Mouse (Mus musculus) liver, adult 2 months (tissue): ENCODE results near the gene Dennd2a. TPM values are rescaled to one million over a fixed set of nuclear protein-coding genes. Genes with fewer than 3 reads are reported as not detected.

Experiments
- DNase-seq: peaks from one replicate; pipeline ENCODE4 v3.0.0-alpha.2; 2011; ENCODE audit warnings: low read depth, low spot score; ENCODE audit errors: extremely low read depth
- H3K27ac ChIP-seq: fragments of 200-500 bp; replicated peaks from 2 replicates; pipeline ENCODE4 v1.5.1; 2012; ENCODE audit warnings: low read depth, mild to moderate bottlenecking, control low read depth, inconsistent platforms, low read length; ENCODE audit not compliant: insufficient read depth
- H3K27me3 ChIP-seq: fragments of 200-500 bp; 2 replicates; pipeline ENCODE4 v1.6.1; 2012; ENCODE audit warnings: mild to moderate bottlenecking, moderate library complexity, low read length, inconsistent platforms; ENCODE audit not compliant: control insufficient read depth, insufficient read depth
- H3K36me3 ChIP-seq: fragments of 200-500 bp; 2 replicates; pipeline ENCODE4 v1.6.1; 2012; ENCODE audit warnings: low read length, inconsistent platforms; ENCODE audit not compliant: control insufficient read depth, insufficient read depth
- H3K4me1 ChIP-seq: fragments of 200-500 bp; 2 replicates; pipeline ENCODE4 v1.6.1; 2011; ENCODE audit warnings: low read length; ENCODE audit not compliant: control insufficient read depth, insufficient read depth
- H3K4me3 ChIP-seq: fragments of 200-500 bp; 2 replicates; pipeline ENCODE4 v1.5.1; 2011; ENCODE audit warnings: low read depth, mild to moderate bottlenecking, control low read depth, low read length, moderate library complexity; ENCODE audit not compliant: insufficient read depth
- H3K79me2 ChIP-seq: fragments of 200-500 bp; 2 replicates; pipeline ENCODE4 v1.6.1; 2012; ENCODE audit warnings: inconsistent platforms, mild to moderate bottlenecking, low read length, moderate library complexity; ENCODE audit not compliant: control insufficient read depth, insufficient read depth
- H3K9ac ChIP-seq: fragments of 200-500 bp; 2 replicates; pipeline ENCODE4 v1.6.1; 2012; ENCODE audit warnings: low read depth, mild to moderate bottlenecking, control low read depth, inconsistent platforms, low read length
- CTCF ChIP-seq: fragments of 200-500 bp; IDR thresholded peaks from 2 replicates; pipeline ENCODE4 v1.5.1; 2011; ENCODE audit warnings: low read depth, low read length, control low read depth
- POLR2A ChIP-seq: fragments of 200-500 bp; IDR thresholded peaks from 2 replicates; pipeline ENCODE4 v1.6.1; 2011; ENCODE audit warnings: low read length, control low read depth; ENCODE audit not compliant: insufficient read depth; ENCODE audit errors: extremely low read depth
- WGBS: fragments of 180-500 bp; shearing (Covaris S2); methylation state at CpG from one replicate; pipeline ENCODE4 v1.1.7; 2018; 5-methylcytosine and 5-hydroxymethylcytosine counted together
- polyA plus RNA-seq: library from polyadenylated mRNA; depleted of rRNA; stranded (reverse); fragments of >200 nt; gene quantifications from 2 replicates; pipeline ENCODE4 v1.2.3, GENCODE M21; 2012
- total RNA-seq: library from RNA; depleted of rRNA; stranded (reverse); fragments of >200 nt; gene quantifications from 2 replicates; pipeline ENCODE4 v1.2.3, GENCODE M21; 2014

The Dennd2a gene
- total and polyA plus RNA-seq, 2 experiments = 1.3 to 2.0 TPM

GRCm38 (mm10) chr6:39528671-39529535, 28.8 kb downstream of the Dennd2a start:
- TF ChIP-seq CTCF (no peak), POLR2A (no peak)
- Histone ChIP-seq H3K4me3 (no peak overlapping the region), H3K27ac (peak overlapping the region; percentile 37; the same call in 1 of the 2 replicates), H3K4me1 (0 out of 2 replicates have a peak, but pooled peaks cover 1% of the 10 kb centered on the region), H3K36me3 (no peaks in the 10 kb centered on the region), H3K79me2 (no peaks in the 10 kb centered on the region), H3K9ac (no peak overlapping the region), H3K27me3 (no peaks in the 10 kb centered on the region)
- peak; percentile 15 for DNase-seq
- 55% methylated on average over 12 of the region's 12 CpGs for WGBS

GRCm38 (mm10) chr6:39527811-39528210, 29.9 kb downstream of the Dennd2a start:
- Histone ChIP-seq H3K4me3 (no peak overlapping the region), H3K79me2 (no peaks in the 10 kb centered on the region), H3K36me3 (no peaks in the 10 kb centered on the region), H3K27ac (no peak overlapping the region), H3K4me1 (0 out of 2 replicates have a peak, but pooled peaks cover 1% of the 10 kb centered on the region), H3K27me3 (no peaks in the 10 kb centered on the region), H3K9ac (no peak overlapping the region)
- no peak for TF ChIP-seq POLR2A
- TF ChIP-seq CTCF = no peak
- 74% methylated on average over 4 of the region's 4 CpGs for WGBS
- DNase-seq = no peak

- Histone ChIP-seq H3K4me3 (no peak overlapping the region), H3K4me1 (0 out of 2 replicates have a peak, but pooled peaks cover 1% of the 10 kb centered on the region), H3K36me3 (no peaks in the 10 kb centered on the region), H3K27me3 (no peaks in the 10 kb centered on the region), H3K79me2 (no peaks in the 10 kb centered on the region), H3K27ac (no peak overlapping the region), H3K9ac (no peak overlapping the region)
- peak; percentile 31 for DNase-seq
- 82% methylated on average over 7 of the region's 7 CpGs for WGBS
- TF ChIP-seq CTCF = no peak
- no peak for TF ChIP-seq POLR2A
Measured at GRCm38 (mm10) chr6:39527337-39527784, 30.3 kb downstream of the Dennd2a start.

GRCm38 (mm10) chr6:39526797-39527196, 30.9 kb downstream of the Dennd2a start:
- H3K9ac ChIP-seq = no peak overlapping the region
- H3K36me3 ChIP-seq = no peaks in the 10 kb centered on the region
- TF ChIP-seq CTCF (no peak), POLR2A (no peak)
- H3K79me2 ChIP-seq = no peaks in the 10 kb centered on the region
- DNase-seq = no peak
- no peak overlapping the region for H3K4me3 ChIP-seq
- H3K27ac ChIP-seq = no peak overlapping the region
- no peaks in the 10 kb centered on the region for H3K27me3 ChIP-seq
- 0 out of 2 replicates have a peak, but pooled peaks cover 1% of the 10 kb centered on the region for H3K4me1 ChIP-seq
- WGBS = 76% methylated on average over 10 of the region's 10 CpGs

GRCm38 (mm10) chr6:39523161-39523560, 34.5 kb downstream of the Dennd2a start:
- H3K27ac ChIP-seq = no peak overlapping the region
- WGBS = 86% methylated on average over 13 of the region's 13 CpGs
- no peaks in the 10 kb centered on the region for H3K79me2 ChIP-seq
- no peaks in the 10 kb centered on the region for H3K27me3 ChIP-seq
- no peaks in the 10 kb centered on the region for H3K36me3 ChIP-seq
- no peak for DNase-seq
- TF ChIP-seq CTCF (no peak), POLR2A (no peak)
- H3K4me1 ChIP-seq = no peaks in the 10 kb centered on the region
- no peak overlapping the region for H3K4me3 ChIP-seq
- H3K9ac ChIP-seq = no peak overlapping the region

GRCm38 (mm10) chr6:39522425-39522824, 35.2 kb downstream of the Dennd2a start:
- no peaks in the 10 kb centered on the region for H3K27me3 ChIP-seq
- DNase-seq = no peak
- H3K9ac ChIP-seq = no peak overlapping the region
- 27% methylated on average over 5 of the region's 5 CpGs for WGBS
- H3K4me1 ChIP-seq = no peaks in the 10 kb centered on the region
- no peaks in the 10 kb centered on the region for H3K36me3 ChIP-seq
- H3K27ac ChIP-seq = no peak overlapping the region
- no peaks in the 10 kb centered on the region for H3K79me2 ChIP-seq
- TF ChIP-seq POLR2A (no peak), CTCF (no peak)
- H3K4me3 ChIP-seq = no peak overlapping the region
